Mouse (Mus musculus): Measurements from ENCODE around the gene I0C0044D17Rik.
A peak's percentile ranks its signal among the peaks of the same experiment; 100 is the strongest.

The I0C0044D17Rik gene

GRCm38 (mm10) chr4:98777464-98777863, 46.2 kb downstream of the I0C0044D17Rik start:
- no peak for DNase-seq (ENCODE audit: low read depth, low spot score)

GRCm38 (mm10) chr4:98776721-98777427, 46.8 kb downstream of the I0C0044D17Rik start:
- DNase-seq (ENCODE audit: low read depth, low spot score) = peak; percentile 84

- DNase-seq (ENCODE audit: low read depth, low spot score) = no peak
Observed at GRCm38 (mm10) chr4:98773785-98774184, 49.9 kb downstream of the I0C0044D17Rik start.

All from forelimb bud, embryonic 11.5 days (tissue).